Mouse (Mus musculus) CH12.LX (cell line): ENCODE measurements around the gene Prima1. TPM values are rescaled to one million over a fixed set of nuclear protein-coding genes. Genes with fewer than 3 reads are reported as not detected.

Experiments used
- DNase-seq: peaks from one replicate; pipeline ENCODE4 v3.0.0-alpha.2; 2013; ENCODE audit errors: extremely low read depth
- H3K27ac ChIP-seq: 2 replicates; pipeline ENCODE4 v1.5.1; 2012; ENCODE audit warnings: low read depth, mild to moderate bottlenecking, control low read depth, moderate library complexity; ENCODE audit not compliant: insufficient read depth
- H3K27me3 ChIP-seq: replicated peaks from 2 replicates; pipeline ENCODE3; 2012; ENCODE audit warnings: inconsistent platforms
- H3K36me3 ChIP-seq, 2 experiments: replicated peaks in 1 of 2; 2 replicates each; pipeline versions ENCODE3 to v1.6.1; 2012; ENCODE audit warnings: inconsistent platforms in 1 of 2, low read length in 1 of 2, mild to moderate bottlenecking in 1 of 2, mixed read lengths in 1 of 2, moderate library complexity in 1 of 2; ENCODE audit not compliant: control insufficient read depth in 1 of 2, insufficient read depth in 1 of 2
- H3K4me1 ChIP-seq, 2 experiments: 2 replicates each; pipeline ENCODE4 v1.6.1; 2012; ENCODE audit warnings: inconsistent platforms in 1 of 2, moderate library complexity in 1 of 2; ENCODE audit not compliant: insufficient read depth in 2 of 2, control insufficient read depth in 1 of 2
- H3K4me2 ChIP-seq: 2 replicates; pipeline ENCODE4 v1.6.1; 2012; ENCODE audit warnings: low read depth, mild to moderate bottlenecking, control low read depth; ENCODE audit not compliant: poor library complexity, insufficient read depth, severe bottlenecking
- H3K4me3 ChIP-seq, 3 experiments: fragments of 150-350 bp in 1 of 3; sonication (generic) in 1 of 3; replicated peaks in 1 of 3; 2 replicates each; pipeline versions ENCODE3 to v1.5.1; 2011 to 2012; ENCODE audit warnings: low read depth in 2 of 3, low read length in 2 of 3, mild to moderate bottlenecking in 2 of 3, moderate library complexity in 2 of 3, control low read depth in 1 of 3, improper control_type of control experiment in 1 of 3, inconsistent platforms in 1 of 3, mixed read lengths in 1 of 3; ENCODE audit not compliant: poor library complexity in 1 of 3
- H3K79me2 ChIP-seq: replicated peaks from 2 replicates; pipeline ENCODE4 v1.6.1; 2012; ENCODE audit warnings: mild to moderate bottlenecking, moderate library complexity; ENCODE audit not compliant: control insufficient read depth, poor library complexity, insufficient read depth, severe bottlenecking; ENCODE audit errors: extremely low read depth
- H3K9ac ChIP-seq: 2 replicates; pipeline ENCODE4 v1.6.1; 2012; ENCODE audit warnings: low read depth, mild to moderate bottlenecking, control low read depth, moderate library complexity; ENCODE audit not compliant: insufficient read depth
- H3K9me3 ChIP-seq: replicated peaks from 2 replicates; pipeline ENCODE3; 2012; ENCODE audit warnings: low read length, inconsistent platforms, mixed read lengths
- BHLHE40 ChIP-seq: IDR thresholded peaks from 2 replicates; pipeline ENCODE4 v1.6.1; 2011; ENCODE audit warnings: mild to moderate bottlenecking, low read depth, low read length, improper control_type of control experiment
- CTCF ChIP-seq, 2 experiments: IDR thresholded peaks in 1 of 2; conservative IDR thresholded peaks in 1 of 2; 2 replicates each; pipeline ENCODE4 v1.5.1; 2011 to 2012; ENCODE audit warnings: low read depth in 2 of 2, low read length in 2 of 2, improper control_type of control experiment in 1 of 2, inconsistent platforms in 1 of 2, mild to moderate bottlenecking in 1 of 2, moderate library complexity in 1 of 2
- E2F4 ChIP-seq: IDR thresholded peaks from 2 replicates; pipeline ENCODE4 v1.6.1; 2011; ENCODE audit warnings: low read depth, low read length, improper control_type of control experiment; ENCODE audit not compliant: insufficient replicate concordance
- ELF1 ChIP-seq: IDR thresholded peaks from 2 replicates; pipeline ENCODE4 v1.6.1; 2014; ENCODE audit warnings: low read depth, mild to moderate bottlenecking, inconsistent platforms, low read length, improper control_type of control experiment
- HCFC1 ChIP-seq: IDR thresholded peaks from 2 replicates; pipeline ENCODE4 v1.6.1; 2012; ENCODE audit warnings: low read depth, mild to moderate bottlenecking, inconsistent platforms, low read length, improper control_type of control experiment
- JUN ChIP-seq: IDR thresholded peaks from 2 replicates; pipeline ENCODE4 v1.6.1; 2011; ENCODE audit warnings: low read depth, mild to moderate bottlenecking, low read length, improper control_type of control experiment, moderate library complexity; ENCODE audit not compliant: insufficient read depth
- KAT2A ChIP-seq: IDR thresholded peaks from 2 replicates; pipeline ENCODE4 v1.6.1; 2012; ENCODE audit warnings: low read length, improper control_type of control experiment, inconsistent platforms; ENCODE audit not compliant: insufficient replicate concordance
- MAFK ChIP-seq: IDR thresholded peaks from 2 replicates; pipeline ENCODE4 v1.6.1; 2011; ENCODE audit warnings: low read length, improper control_type of control experiment; ENCODE audit not compliant: insufficient replicate concordance
- MAZ ChIP-seq: IDR thresholded peaks from 2 replicates; pipeline ENCODE4 v1.6.1; 2012; ENCODE audit warnings: low read depth, mild to moderate bottlenecking, inconsistent platforms, low read length, improper control_type of control experiment, moderate library complexity
- MEF2A ChIP-seq: IDR thresholded peaks from 2 replicates; pipeline ENCODE4 v1.6.1; 2014; ENCODE audit warnings: low read depth, mild to moderate bottlenecking, inconsistent platforms, low read length, improper control_type of control experiment, borderline replicate concordance
- MYC ChIP-seq: IDR thresholded peaks from 2 replicates; pipeline ENCODE4 v1.6.1; 2011; ENCODE audit warnings: low read depth, mild to moderate bottlenecking, improper control_type of control experiment, low read length
- POLR2AphosphoS2 ChIP-seq: IDR thresholded peaks from 2 replicates; pipeline ENCODE4 v1.6.1; 2011; ENCODE audit warnings: low read depth, low read length, improper control_type of control experiment
- SMC3 ChIP-seq: IDR thresholded peaks from 2 replicates; pipeline ENCODE4 v1.6.1; 2011; ENCODE audit warnings: low read depth, low read length, improper control_type of control experiment
- TBP ChIP-seq: conservative IDR thresholded peaks from 2 replicates; pipeline ENCODE4 v1.6.1; 2011; ENCODE audit warnings: low read depth, low read length, improper control_type of control experiment
- TCF12 ChIP-seq: IDR thresholded peaks from 2 replicates; pipeline ENCODE4 v1.6.1; 2014; ENCODE audit warnings: low read depth, mild to moderate bottlenecking, inconsistent platforms, low read length, improper control_type of control experiment
- USF2 ChIP-seq: conservative IDR thresholded peaks from 2 replicates; pipeline ENCODE4 v1.6.1; 2011; ENCODE audit warnings: low read depth, low read length, improper control_type of control experiment
- ZC3H11A ChIP-seq: IDR thresholded peaks from 2 replicates; pipeline ENCODE4 v1.6.1; 2012; ENCODE audit warnings: low read depth, mild to moderate bottlenecking, inconsistent platforms, low read length, improper control_type of control experiment
- ZNF384 ChIP-seq: IDR thresholded peaks from 2 replicates; pipeline ENCODE4 v1.6.1; 2012; ENCODE audit warnings: low read depth, low read length, improper control_type of control experiment, inconsistent platforms
- dilution Hi-C: fragments of 300-500 bp; cut with MboI; formaldehyde crosslinking; loops from 2 replicates; pipeline ENCODE4 v1.14.3; 2020; ENCODE audit warnings: low sequenced_read_pairs; ENCODE audit not compliant: extremely low pct_unique_long_range_greater_than_20kb, extremely low pct_ligation_motif_present
- in situ Hi-C: fragments of 300-500 bp; cut with MboI; formaldehyde crosslinking; loops from 3 replicates; pipeline ENCODE4 v1.14.3; 2019; ENCODE audit warnings: low sequenced_read_pairs, low pct_ligation_motif_present, low pct_unique_long_range_greater_than_20kb, mixed read lengths
- polyA plus RNA-seq: library from polyadenylated mRNA; unstranded; fragments of >175 nt; gene quantifications from 2 replicates; pipeline ENCODE4 v1.2.1, GENCODE M21; 2012; ENCODE audit warnings: low read depth; ENCODE audit not compliant: insufficient read length
- total RNA-seq, 2 experiments: library from RNA; depleted of rRNA; stranded (reverse); fragments of 300-350 nt in 1 of 2; fragments of >200 nt in 1 of 2; gene quantifications; 2 replicates each; pipeline ENCODE4 v1.2.3; 2012 to 2014

The Prima1 gene
- total and polyA plus RNA-seq, 3 experiments, result not detected

DNA sequence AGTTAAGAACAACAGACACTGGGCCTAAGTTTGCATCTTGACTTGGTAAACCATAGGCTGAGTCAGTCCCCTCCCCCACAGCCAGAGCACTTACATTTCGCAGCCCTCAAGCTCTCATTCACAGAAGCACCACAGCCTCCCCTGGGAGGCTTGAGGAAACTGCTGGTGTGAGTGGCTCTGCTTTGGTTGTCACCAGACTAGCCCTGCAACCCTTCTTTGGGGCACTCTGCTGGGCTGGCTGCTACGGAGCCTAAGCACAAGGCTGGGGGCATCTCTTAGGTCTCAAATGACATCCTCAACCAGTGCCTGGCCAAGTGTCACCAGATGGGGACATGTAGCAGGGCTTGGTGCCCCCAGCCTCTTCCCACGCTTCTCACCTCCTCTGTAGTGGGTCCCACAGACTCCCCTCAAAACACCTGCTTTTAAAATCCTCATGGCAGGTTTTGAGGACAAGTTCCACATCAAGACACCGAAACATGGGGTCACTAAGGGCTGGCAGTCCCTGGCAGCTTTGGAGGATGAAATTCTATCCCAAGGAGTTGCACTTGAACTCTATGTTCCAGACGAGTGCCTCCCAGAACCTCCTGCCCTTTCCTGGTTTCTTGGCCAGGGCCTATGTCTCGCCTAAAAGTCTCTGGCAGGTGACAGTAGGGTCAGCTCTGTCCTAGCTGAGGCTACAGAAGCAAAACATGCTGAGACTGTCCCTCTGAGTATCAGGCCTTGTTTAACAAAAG lies 25.9 kb downstream of the Prima1 start:
- H3K27me3 ChIP-seq, result peaks cover 12% of the 10 kb centered on the region
- peak; percentile 86 for DNase-seq
- no peak for TF ChIP-seq MAFK
- no peak for TF ChIP-seq TBP
- peak; percentile 58 for TF ChIP-seq BHLHE40
- dilution Hi-C loops, result no loop called here
- H3K9ac ChIP-seq, result no peak overlapping the region
- in situ Hi-C loops, result no loop called here
- peaks cover 0 to 21% of the 10 kb centered on the region in 2 experiments; a peak in 2 of 4 replicates for H3K4me1 ChIP-seq
- no peaks in the 10 kb centered on the region for H3K9me3 ChIP-seq
- H3K4me2 ChIP-seq, result no peak overlapping the region
- no peak overlapping the region for H3K27ac ChIP-seq
- H3K36me3 ChIP-seq, result no peaks in the 10 kb centered on the region
- no peaks in the 10 kb centered on the region for H3K79me2 ChIP-seq
- H3K4me3 ChIP-seq, result no peak overlapping the region

DNA sequence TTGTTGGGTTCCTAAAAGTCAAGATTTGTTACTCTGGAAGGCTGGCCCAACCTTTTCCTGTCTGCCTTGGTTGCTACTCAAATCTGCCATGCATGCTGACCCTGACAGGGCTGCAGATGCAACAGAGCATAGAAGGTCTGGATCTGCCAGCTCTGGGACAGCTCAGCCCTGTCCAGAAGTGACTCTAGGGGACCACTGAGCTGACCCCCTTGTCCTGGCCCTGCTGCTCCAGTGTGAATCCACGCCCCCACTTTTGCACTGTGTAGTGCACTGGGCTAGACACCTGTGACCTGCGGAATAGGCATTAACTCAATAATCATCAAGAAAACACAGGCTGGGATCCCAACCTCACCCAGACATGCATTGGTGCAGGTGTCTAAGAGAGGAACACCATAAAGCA lies 27.2 kb downstream of the Prima1 start:
- Histone ChIP-seq H3K79me2 (no peaks in the 10 kb centered on the region), H3K9ac (no peak overlapping the region), H3K9me3 (no peaks in the 10 kb centered on the region), H3K4me1 (peaks cover 0 to 21% of the 10 kb centered on the region in 2 experiments; a peak in 2 of 4 replicates), H3K4me3 (no peak overlapping the region), H3K36me3 (no peaks in the 10 kb centered on the region), H3K4me2 (no peak overlapping the region), H3K27me3 (peaks cover 6% of the 10 kb centered on the region), H3K27ac (no peak overlapping the region)
- dilution Hi-C loops (no loop called here), in situ Hi-C loops (no loop called here)
- TF ChIP-seq CTCF (conservative IDR thresholded peaks at IDR 0.05 in 1 of 2, IDR thresholded peaks at IDR 0.05 in 1 of 2; ENCODE audit: low read depth in 2 of 2, low read length in 2 of 2), result no peak
- no peak for TF ChIP-seq SMC3
- TF ChIP-seq KAT2A, result no peak
- no peak for TF ChIP-seq HCFC1
- no peak for TF ChIP-seq ZC3H11A
- DNase-seq, result no peak

DNA sequence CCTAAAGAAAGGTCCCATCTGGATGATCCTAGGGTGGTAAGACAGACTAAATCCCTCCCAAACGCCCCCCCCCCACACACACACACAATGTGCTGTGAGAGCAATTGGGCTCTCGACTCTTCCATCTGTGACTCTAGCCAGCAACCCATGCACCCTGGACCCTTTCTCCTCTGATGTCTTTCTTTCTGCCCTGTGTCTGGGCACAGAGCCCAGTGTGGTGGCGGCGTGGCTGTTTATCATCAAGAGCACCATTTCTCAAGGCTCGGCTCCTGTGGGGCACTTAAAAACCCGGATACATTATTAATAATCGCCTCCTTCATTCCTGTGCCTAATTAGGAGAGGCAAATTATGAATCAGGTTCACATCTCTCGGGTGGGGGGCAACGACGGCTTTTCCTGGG lies 27.7 kb downstream of the Prima1 start:
- Histone ChIP-seq H3K9ac (no peak overlapping the region), H3K9me3 (no peaks in the 10 kb centered on the region)

More for the DNA sequence above, 27.7 kb downstream of the Prima1 start:
- DNase-seq, result no peak
- Histone ChIP-seq H3K4me1 (peaks cover 0 to 21% of the 10 kb centered on the region in 2 experiments; a peak in 2 of 4 replicates), H3K27me3 (peaks cover 3% of the 10 kb centered on the region), H3K4me3 (no peak overlapping the region), H3K4me2 (no peak overlapping the region), H3K27ac (no peak overlapping the region), H3K79me2 (no peaks in the 10 kb centered on the region), H3K36me3 (no peaks in the 10 kb centered on the region)
- dilution Hi-C loops (no loop called here), in situ Hi-C loops (no loop called here)
- TF ChIP-seq MYC (no peak), JUN (no peak), USF2 (no peak), POLR2AphosphoS2 (no peak), ZNF384 (no peak), SMC3 (no peak), TCF12 (no peak), MAZ (no peak), E2F4 (no peak), MEF2A (no peak), ELF1 (no peak)
